Mouse (Mus musculus): ENCODE measurements around the gene Olfr362. TPM values are rescaled to one million over a fixed set of nuclear protein-coding genes. Genes with fewer than 3 reads are reported as not detected.
"Not testable (repeated sequence)": the region's sequence is repeated elsewhere in the genome, so short reads cannot be mapped to it uniquely, and the experiment has no call there.

Gene Olfr362
- total RNA-seq (2014; fragmentation: Nextera tagmentation) (not detected in 2 replicates), total RNA-seq (2017) (not detected in 2 replicates)

DNA sequence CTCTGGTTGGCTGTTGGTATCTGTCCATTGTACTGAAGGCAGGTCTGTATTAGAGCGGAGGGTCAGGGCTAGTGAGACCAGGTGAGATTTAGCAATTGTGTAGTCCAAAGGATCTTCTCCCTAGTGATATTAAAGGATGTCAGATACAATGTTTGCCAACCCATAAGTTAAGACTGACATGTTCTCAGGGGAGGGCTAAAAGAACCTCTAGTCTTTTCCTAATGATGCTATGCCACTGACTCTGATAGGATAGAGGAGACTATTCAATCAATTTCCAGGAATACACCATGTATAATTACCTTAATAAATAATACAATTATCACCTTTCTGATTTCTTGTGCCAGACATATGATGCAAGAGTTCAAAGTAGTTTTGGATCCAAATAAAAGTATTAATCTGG is at the start of gene Olfr362:
Gene Olfr362 (minus strand): TSS at position 101 of the 400 bp plus-strand sequence.
- no peak for ATAC-seq (replicated peaks; ENCODE audit: poor library complexity, severe bottlenecking)

DNA sequence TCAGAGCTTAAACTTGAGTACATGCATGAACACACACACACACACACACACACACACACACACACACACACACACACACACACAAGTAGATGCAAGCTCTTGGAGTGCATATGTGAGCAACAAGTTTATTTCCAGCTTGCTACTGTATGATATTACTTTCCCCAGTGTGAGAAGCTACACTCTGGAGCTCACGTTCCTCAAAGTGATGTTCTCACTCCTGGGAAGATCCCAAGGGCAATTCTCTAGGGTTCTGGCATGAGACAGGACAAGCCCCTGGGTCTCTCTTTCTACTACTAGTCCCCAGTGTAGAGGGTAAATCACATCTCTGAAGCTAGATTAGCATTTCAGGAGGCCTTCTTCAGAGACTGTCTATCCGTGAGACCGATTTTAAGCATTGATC is 21.3 kb upstream of the Olfr362 start, which contains the start of gene Olfr364-ps1:
Gene Olfr364-ps1 (plus strand): TSS at position 301 of the 400 bp plus-strand sequence.
- ATAC-seq (replicated peaks; ENCODE audit: poor library complexity, severe bottlenecking), result no peak

- not testable (repeated sequence) for ATAC-seq (replicated peaks; ENCODE audit: poor library complexity, severe bottlenecking)
Measured at GRCm38 (mm10) chr2:37089190-37089589, 28.5 kb downstream of the Olfr362 start, which contains the start of gene Olfr361. TSS of gene Olfr361 (minus strand) at chr2:37089290.

GRCm38 (mm10) chr2:37065446-37065845 is 52.3 kb downstream of the Olfr362 start, which contains the start of gene Olfr360:
TSS of gene Olfr360 (plus strand) at chr2:37065746.
- no peak for ATAC-seq (replicated peaks; ENCODE audit: poor library complexity, severe bottlenecking)

Other genes starting within 250 kb of the Olfr362 start
- not detected in 2 replicates for gene Olfr352, start 249.4 kb downstream of the Olfr362 start, total RNA-seq (2014; fragmentation: Nextera tagmentation)
- not detected in 2 replicates for gene Olfr352, start 249.4 kb downstream of the Olfr362 start, total RNA-seq (2017)
- not detected in 2 replicates for gene Olfr353, start 225.0 kb downstream of the Olfr362 start, total RNA-seq (2014; fragmentation: Nextera tagmentation)
- not detected in 2 replicates for gene Olfr353, start 225.0 kb downstream of the Olfr362 start, total RNA-seq (2017)
- gene Olfr354, start 212.2 kb downstream of the Olfr362 start, total RNA-seq (2014; fragmentation: Nextera tagmentation), result not detected in 2 replicates
- not detected in 2 replicates for gene Olfr354, start 212.2 kb downstream of the Olfr362 start, total RNA-seq (2017)
- not detected in 2 replicates for gene Olfr355, start 189.0 kb downstream of the Olfr362 start, total RNA-seq (2014; fragmentation: Nextera tagmentation)
- not detected in 2 replicates for gene Olfr355, start 189.0 kb downstream of the Olfr362 start, total RNA-seq (2017)
- not detected in 2 replicates for gene Olfr356, start 180.8 kb downstream of the Olfr362 start, total RNA-seq (2014; fragmentation: Nextera tagmentation)
- not detected in 2 replicates for gene Olfr356, start 180.8 kb downstream of the Olfr362 start, total RNA-seq (2017)
- not detected in 2 replicates for gene Olfr357, start 124.1 kb downstream of the Olfr362 start, total RNA-seq (2014; fragmentation: Nextera tagmentation)
- gene Olfr357, start 124.1 kb downstream of the Olfr362 start, total RNA-seq (2017), result not detected in 2 replicates
- gene Olfr358, start 108.6 kb downstream of the Olfr362 start, total RNA-seq (2014; fragmentation: Nextera tagmentation), result not detected in 2 replicates
- gene Olfr358, start 108.6 kb downstream of the Olfr362 start, total RNA-seq (2017), result not detected in 2 replicates
- gene Olfr360, start 52.2 kb downstream of the Olfr362 start, total RNA-seq (2014; fragmentation: Nextera tagmentation), result not detected in 2 replicates
- gene Olfr360, start 52.2 kb downstream of the Olfr362 start, total RNA-seq (2017), result not detected in 2 replicates
- not detected in 2 replicates for gene Olfr361, start 28.6 kb downstream of the Olfr362 start, total RNA-seq (2014; fragmentation: Nextera tagmentation)
- gene Olfr361, start 28.6 kb downstream of the Olfr362 start, total RNA-seq (2017), result not detected in 2 replicates
- not detected in 2 replicates for gene Olfr364-ps1, start 21.4 kb upstream of the Olfr362 start, total RNA-seq (2014; fragmentation: Nextera tagmentation)
- gene Olfr364-ps1, start 21.4 kb upstream of the Olfr362 start, total RNA-seq (2017), result not detected in 2 replicates
- not detected in 2 replicates for gene Olfr365, start 70.3 kb upstream of the Olfr362 start, total RNA-seq (2014; fragmentation: Nextera tagmentation)
- not detected in 2 replicates for gene Olfr365, start 70.3 kb upstream of the Olfr362 start, total RNA-seq (2017)
- not detected in 2 replicates for gene Olfr366, start 93.7 kb upstream of the Olfr362 start, total RNA-seq (2014; fragmentation: Nextera tagmentation)
- gene Olfr366, start 93.7 kb upstream of the Olfr362 start, total RNA-seq (2017), result not detected in 2 replicates
- gene Olfr368, start 208.6 kb upstream of the Olfr362 start, total RNA-seq (2014; fragmentation: Nextera tagmentation), result not detected in 2 replicates
- gene Olfr368, start 208.6 kb upstream of the Olfr362 start, total RNA-seq (2017), result not detected in 2 replicates
- 17.2 and 19.5 TPM in 2 replicates for gene Pdcl, start 241.4 kb upstream of the Olfr362 start, total RNA-seq (2014; fragmentation: Nextera tagmentation)
- gene Pdcl, start 241.4 kb upstream of the Olfr362 start, total RNA-seq (2017), result 66.6 and 74.6 TPM in 2 replicates